Mouse (Mus musculus): Measurements from ENCODE around the gene Hist1h3e. TPM values are rescaled to one million over a fixed set of nuclear protein-coding genes. Genes with fewer than 3 reads are reported as not detected.
"Not testable (repeated sequence)": the region's sequence is repeated elsewhere in the genome, so short reads cannot be mapped to it uniquely, and the experiment has no call there.

Gene Hist1h3e
- 36.8 and 50.5 TPM in 2 replicates for polyA plus RNA-seq (2012; rRNA removed)

- H3K4me1 ChIP-seq (ENCODE audit: control insufficient read depth, insufficient read depth, insufficient read length); H3K27me3 ChIP-seq (ENCODE audit: control insufficient read depth, insufficient read depth, low read length); H3K36me3 ChIP-seq (ENCODE audit: control insufficient read depth, insufficient read depth, low read length): not testable (repeated sequence)
- H3K4me3 ChIP-seq (ENCODE audit: extremely low read depth, insufficient read depth, insufficient read length) = peak within 1 kb of the TSS; percentile 54
- under 1% methylated on average over 47 of the region's 67 CpGs for WGBS
- DNase-seq (ENCODE audit: low read depth in 1 of 2, low spot score in 2 of 2) = peak; percentile 89 to 98
- peak within 1 kb of the TSS; percentile 88 for H3K27ac ChIP-seq (ENCODE audit: insufficient read depth, low read length)
- TF ChIP-seq POLR2A (IDR thresholded peaks at IDR 0.05; ENCODE audit: low read depth, low read length) = peak; percentile 94
Observed at GRCm38 (mm10) chr13:23561883-23562659, at the start of gene Hist1h3e. Hist1h3e (minus strand) TSS chr13:23562369.

- no peaks in the 10 kb centered on the region for H3K36me3 ChIP-seq (ENCODE audit: control insufficient read depth, insufficient read depth, low read length)
- no peak overlapping the region for H3K27ac ChIP-seq (ENCODE audit: insufficient read depth, low read length)
- no peak for DNase-seq (ENCODE audit: low read depth in 1 of 2, low spot score in 2 of 2)
- no peaks in the 10 kb centered on the region for H3K27me3 ChIP-seq (ENCODE audit: control insufficient read depth, insufficient read depth, low read length)
- no peak overlapping the region for H3K4me3 ChIP-seq (ENCODE audit: extremely low read depth, insufficient read depth, insufficient read length)
- 90% methylated on average over 3 of the region's 3 CpGs for WGBS
- no peak for TF ChIP-seq POLR2A (IDR thresholded peaks at IDR 0.05; ENCODE audit: low read depth, low read length)
- no peaks in the 10 kb centered on the region for H3K4me1 ChIP-seq (ENCODE audit: control insufficient read depth, insufficient read depth, insufficient read length)
Observed at GRCm38 (mm10) chr13:23611638-23612037, 49.5 kb upstream of the Hist1h3e start.

- no peak for DNase-seq (ENCODE audit: low read depth in 1 of 2, low spot score in 2 of 2)
- WGBS = 82% methylated on average over 2 of the region's 2 CpGs
- Histone ChIP-seq H3K27me3 (ENCODE audit: control insufficient read depth, insufficient read depth, low read length) (no peaks in the 10 kb centered on the region), H3K4me3 (ENCODE audit: extremely low read depth, insufficient read depth, insufficient read length) (no peak overlapping the region), H3K27ac (ENCODE audit: insufficient read depth, low read length) (no peak overlapping the region), H3K4me1 (ENCODE audit: control insufficient read depth, insufficient read depth, insufficient read length) (no peaks in the 10 kb centered on the region), H3K36me3 (ENCODE audit: control insufficient read depth, insufficient read depth, low read length) (no peaks in the 10 kb centered on the region)
- TF ChIP-seq CTCF (IDR thresholded peaks at IDR 0.05; ENCODE audit: extremely low read depth, insufficient read depth, insufficient read length, insufficient replicate concordance) (no peak), POLR2A (IDR thresholded peaks at IDR 0.05; ENCODE audit: low read depth, low read length) (no peak)
Observed at GRCm38 (mm10) chr13:23610393-23610792, 48.2 kb upstream of the Hist1h3e start.

GRCm38 (mm10) chr13:23609844-23610243 lies 47.7 kb upstream of the Hist1h3e start:
- Histone ChIP-seq H3K27me3 (ENCODE audit: control insufficient read depth, insufficient read depth, low read length) (no peaks in the 10 kb centered on the region), H3K4me1 (ENCODE audit: control insufficient read depth, insufficient read depth, insufficient read length) (no peaks in the 10 kb centered on the region), H3K36me3 (ENCODE audit: control insufficient read depth, insufficient read depth, low read length) (no peaks in the 10 kb centered on the region), H3K27ac (ENCODE audit: insufficient read depth, low read length) (no peak overlapping the region), H3K4me3 (ENCODE audit: extremely low read depth, insufficient read depth, insufficient read length) (no peak overlapping the region)
- DNase-seq (ENCODE audit: low read depth in 1 of 2, low spot score in 2 of 2) = no peak
- TF ChIP-seq POLR2A (IDR thresholded peaks at IDR 0.05; ENCODE audit: low read depth, low read length) (no peak), CTCF (IDR thresholded peaks at IDR 0.05; ENCODE audit: extremely low read depth, insufficient read depth, insufficient read length, insufficient replicate concordance) (no peak)

- 82% methylated on average over 4 of the region's 4 CpGs for WGBS
- DNase-seq (ENCODE audit: low read depth in 1 of 2, low spot score in 2 of 2) = no peak
Observed at GRCm38 (mm10) chr13:23609209-23609608, 47.0 kb upstream of the Hist1h3e start.

GRCm38 (mm10) chr13:23605052-23605451 lies 42.9 kb upstream of the Hist1h3e start:
- H3K4me1 ChIP-seq (ENCODE audit: control insufficient read depth, insufficient read depth, insufficient read length) = no peaks in the 10 kb centered on the region
- TF ChIP-seq POLR2A (IDR thresholded peaks at IDR 0.05; ENCODE audit: low read depth, low read length) (no peak), CTCF (IDR thresholded peaks at IDR 0.05; ENCODE audit: extremely low read depth, insufficient read depth, insufficient read length, insufficient replicate concordance) (no peak)
- H3K4me3 ChIP-seq (ENCODE audit: extremely low read depth, insufficient read depth, insufficient read length) = no peak overlapping the region
- WGBS = 92% methylated on average over 3 of the region's 3 CpGs
- no peaks in the 10 kb centered on the region for H3K36me3 ChIP-seq (ENCODE audit: control insufficient read depth, insufficient read depth, low read length)
- no peaks in the 10 kb centered on the region for H3K27me3 ChIP-seq (ENCODE audit: control insufficient read depth, insufficient read depth, low read length)
- DNase-seq (ENCODE audit: low read depth in 1 of 2, low spot score in 2 of 2) = no peak
- no peak overlapping the region for H3K27ac ChIP-seq (ENCODE audit: insufficient read depth, low read length)

More at GRCm38 (mm10) chr13:23609209-23609608, 47.0 kb upstream of the Hist1h3e start:
- no peak overlapping the region for H3K27ac ChIP-seq (ENCODE audit: insufficient read depth, low read length)
- no peaks in the 10 kb centered on the region for H3K27me3 ChIP-seq (ENCODE audit: control insufficient read depth, insufficient read depth, low read length)
- H3K36me3 ChIP-seq (ENCODE audit: control insufficient read depth, insufficient read depth, low read length) = no peaks in the 10 kb centered on the region
- TF ChIP-seq POLR2A (IDR thresholded peaks at IDR 0.05; ENCODE audit: low read depth, low read length) (no peak), CTCF (IDR thresholded peaks at IDR 0.05; ENCODE audit: extremely low read depth, insufficient read depth, insufficient read length, insufficient replicate concordance) (no peak)
- H3K4me1 ChIP-seq (ENCODE audit: control insufficient read depth, insufficient read depth, insufficient read length) = no peaks in the 10 kb centered on the region
- H3K4me3 ChIP-seq (ENCODE audit: extremely low read depth, insufficient read depth, insufficient read length) = no peak overlapping the region; the same call in 1 of the 2 replicates

GRCm38 (mm10) chr13:23604452-23604851 lies 42.3 kb upstream of the Hist1h3e start:
- WGBS = 97% methylated on average over 3 of the region's 3 CpGs
- H3K36me3 ChIP-seq (ENCODE audit: control insufficient read depth, insufficient read depth, low read length) = no peaks in the 10 kb centered on the region
- H3K27ac ChIP-seq (ENCODE audit: insufficient read depth, low read length) = no peak overlapping the region
- no peaks in the 10 kb centered on the region for H3K4me1 ChIP-seq (ENCODE audit: control insufficient read depth, insufficient read depth, insufficient read length)
- TF ChIP-seq CTCF (IDR thresholded peaks at IDR 0.05; ENCODE audit: extremely low read depth, insufficient read depth, insufficient read length, insufficient replicate concordance) = no peak
- DNase-seq (ENCODE audit: low read depth in 1 of 2, low spot score in 2 of 2) = no peak
- no peak overlapping the region for H3K4me3 ChIP-seq (ENCODE audit: extremely low read depth, insufficient read depth, insufficient read length)
- no peaks in the 10 kb centered on the region for H3K27me3 ChIP-seq (ENCODE audit: control insufficient read depth, insufficient read depth, low read length)

Measured in spleen, adult 2 months (tissue).